10 mouse cellular contexts compared by ENCODE assay signal in genomic region chr9:98973561-98973960, GRCm38 (mm10). TPM values are rescaled to one million over a fixed set of nuclear protein-coding genes. Genes with fewer than 3 reads are reported as not detected.
DNase-seq lines count a peak whose midpoint lies in the region; ATAC-seq and TF ChIP-seq lines count a peak whose summit lies in the region.
"Had no signal": no experiment of that assay in that cellular context is flagged by ENCODE, and none has a peak within 500 bp of the region (broad histone marks: within the 10 kb centered on the region; RNA-seq: fewer than 3 reads in every experiment).

No protein-coding gene starts in this region.

- DNase-seq in heart, postnatal 25 days (ENCODE audit: low spot score) = no peak
- DNase-seq in embryonic facial prominence, embryonic 14.5 days (ENCODE audit: low spot score) = no peak
- DNase-seq in midbrain, postnatal 0 days (ENCODE audit: low spot score) = no peak
- no peak for DNase-seq in cerebellum, postnatal 14 days
- DNase-seq in frontal cortex, postnatal 25 days (ENCODE audit: low spot score in 2 of 2) = no peak
- DNase-seq: adrenal gland, postnatal 10 days; layer of hippocampus, adult 9-11 months had no signal

- no peak overlapping the region; the same call in 1 of the 2 replicates for H3K9ac ChIP-seq in heart, embryonic 16.5 days (ENCODE audit: low read length)
- H3K9ac ChIP-seq in embryonic facial prominence, embryonic 14.5 days (ENCODE audit: low read depth, low read length) = no peak overlapping the region; the same call in 1 of the 2 replicates
- H3K9ac ChIP-seq in intestine, embryonic 16.5 days (ENCODE audit: low read depth, low read length) = no peak overlapping the region
- H3K9ac ChIP-seq in midbrain, postnatal 0 days (replicated peaks; ENCODE audit: low read length, poor library complexity, severe bottlenecking) = no peak overlapping the region

- peaks cover 6% of the 10 kb centered on the region; the same call in 1 of the 2 replicates for H3K4me1 ChIP-seq in heart, embryonic 16.5 days (ENCODE audit: control insufficient read depth, insufficient read depth, low read length)
- no peaks in the 10 kb centered on the region for H3K4me1 ChIP-seq in embryonic facial prominence, embryonic 14.5 days (ENCODE audit: control insufficient read depth, insufficient read depth, low read length)
- H3K4me1 ChIP-seq in intestine, embryonic 16.5 days (ENCODE audit: control insufficient read depth, insufficient read depth, low read length) = peaks cover 6% of the 10 kb centered on the region
- no peaks in the 10 kb centered on the region for H3K4me1 ChIP-seq in midbrain, postnatal 0 days (ENCODE audit: insufficient read depth, low read length)

- no peak for TF ChIP-seq CTCF in midbrain, postnatal 0 days (IDR thresholded peaks at IDR 0.05)

- peaks cover 70% of the 10 kb centered on the region for H3K27me3 ChIP-seq in heart, embryonic 16.5 days (ENCODE audit: control insufficient read depth, insufficient read depth, low read length)
- H3K27me3 ChIP-seq in embryonic facial prominence, embryonic 14.5 days (replicated peaks; ENCODE audit: control insufficient read depth, insufficient read depth, low read length) = peaks cover 71% of the 10 kb centered on the region
- H3K27me3 ChIP-seq in intestine, embryonic 16.5 days (replicated peaks; ENCODE audit: control insufficient read depth, insufficient read depth, low read length) = peaks cover 61% of the 10 kb centered on the region
- peaks cover 63% of the 10 kb centered on the region for H3K27me3 ChIP-seq in midbrain, postnatal 0 days (ENCODE audit: insufficient read depth, low read length)

- no peak overlapping the region for H3K27ac ChIP-seq in heart, embryonic 16.5 days (ENCODE audit: low read length)
- no peak overlapping the region for H3K27ac ChIP-seq in embryonic facial prominence, embryonic 14.5 days (replicated peaks; ENCODE audit: low read depth, low read length)
- H3K27ac ChIP-seq in intestine, embryonic 16.5 days (ENCODE audit: low read length) = no peak overlapping the region
- no peak overlapping the region for H3K27ac ChIP-seq in midbrain, postnatal 0 days (ENCODE audit: low read depth, low read length)

- H3K4me3 ChIP-seq in heart, embryonic 16.5 days (ENCODE audit: low read length) = peak overlapping the region; percentile 53
- H3K4me3 ChIP-seq in embryonic facial prominence, embryonic 14.5 days (ENCODE audit: low read depth, low read length) = peak overlapping the region; percentile 40
- H3K4me3 ChIP-seq in intestine, embryonic 16.5 days (ENCODE audit: low read length) = peak overlapping the region; percentile 43; the same call in 1 of the 2 replicates
- peak overlapping the region; percentile 27 for H3K4me3 ChIP-seq in midbrain, postnatal 0 days (ENCODE audit: low read depth, low read length)

- peaks cover 5% of the 10 kb centered on the region; the same call in 1 of the 2 replicates for H3K9me3 ChIP-seq in heart, embryonic 16.5 days (replicated peaks; ENCODE audit: control insufficient read depth, low read length)
- H3K9me3 ChIP-seq in embryonic facial prominence, embryonic 14.5 days (ENCODE audit: control insufficient read depth, low read length) = peaks cover 8% of the 10 kb centered on the region; the same call in 1 of the 2 replicates
- peaks cover 3% of the 10 kb centered on the region; the same call in 1 of the 2 replicates for H3K9me3 ChIP-seq in intestine, embryonic 16.5 days (ENCODE audit: control insufficient read depth, low read length)
- no peaks in the 10 kb centered on the region for H3K9me3 ChIP-seq in midbrain, postnatal 0 days (ENCODE audit: low read length)

- H3K36me3 ChIP-seq in heart, embryonic 16.5 days (ENCODE audit: control insufficient read depth, insufficient read depth) = no peaks in the 10 kb centered on the region
- H3K36me3 ChIP-seq in embryonic facial prominence, embryonic 14.5 days (ENCODE audit: control insufficient read depth, insufficient read depth, low read length) = no peaks in the 10 kb centered on the region
- H3K36me3 ChIP-seq in intestine, embryonic 16.5 days (ENCODE audit: control insufficient read depth, insufficient read depth, low read length) = no peaks in the 10 kb centered on the region
- no peaks in the 10 kb centered on the region for H3K36me3 ChIP-seq in midbrain, postnatal 0 days (ENCODE audit: insufficient read depth, low read length)

- ATAC-seq in heart, embryonic 16.5 days (replicated peaks; ENCODE audit: extremely low read depth, insufficient read depth, low FRiP score) = no peak
- no peak for ATAC-seq in embryonic facial prominence, embryonic 14.5 days (ENCODE audit: low read depth)
- no peak for ATAC-seq in intestine, embryonic 16.5 days
- no peak for ATAC-seq in midbrain, postnatal 0 days (ENCODE audit: low FRiP score)
- no peak for ATAC-seq in granulocyte monocyte progenitor cell, adult 5-6 weeks (replicated peaks; ENCODE audit: poor library complexity, severe bottlenecking)

- WGBS in heart, embryonic 16.5 days = 8% methylated on average over 7 of the region's 7 CpGs
- 7% methylated on average over 7 of the region's 7 CpGs for WGBS in embryonic facial prominence, embryonic 14.5 days
- WGBS in intestine, embryonic 16.5 days = 5% methylated on average over 7 of the region's 7 CpGs
- 6% methylated on average over 7 of the region's 7 CpGs for WGBS in midbrain, postnatal 0 days

- intact Hi-C loops in heart, postnatal 25 days (cut with DNase I) = no loop called here

- H3K4me2 ChIP-seq in heart, embryonic 16.5 days (ENCODE audit: low read depth, low read length) = peak overlapping the region; percentile 75
- H3K4me2 ChIP-seq in embryonic facial prominence, embryonic 14.5 days (ENCODE audit: low read depth, low read length) = peak overlapping the region; percentile 67
- peak overlapping the region; percentile 68 for H3K4me2 ChIP-seq in intestine, embryonic 16.5 days (ENCODE audit: low read depth, low read length)
- no peak overlapping the region; the same call in 1 of the 2 replicates for H3K4me2 ChIP-seq in midbrain, postnatal 0 days (ENCODE audit: low read depth, low read length, poor library complexity, severe bottlenecking)

RNA-seq across cellular contexts. Expression of gene Faim, which starts 12.6 kb away (rescaled TPM):
- 25.4 and 32.5 TPM in 2 replicates for polyA plus RNA-seq in heart, embryonic 16.5 days (2015; fragmentation: Nextera tagmentation; extraction: Ambion mirVana)
- 1 to 10 TPM; 5.5 to 6.8 TPM for total RNA-seq in heart, postnatal 25 days (2021)
- polyA plus RNA-seq in embryonic facial prominence, embryonic 14.5 days (2014; fragmentation: Nextera tagmentation; extraction: Ambion mirVana) = 39.7 and 43.5 TPM in 2 replicates
- polyA plus RNA-seq in intestine, embryonic 16.5 days (2015; fragmentation: Nextera tagmentation; extraction: Ambion mirVana) = 34.5 and 36.9 TPM in 2 replicates
- 49.6 and 55.7 TPM in 2 replicates for total RNA-seq in midbrain, postnatal 0 days (2014; rRNA removed)
- polyA plus RNA-seq in midbrain, postnatal 0 days (2015; fragmentation: Nextera tagmentation; extraction: Ambion mirVana) = 97.9 and 109 TPM in 2 replicates
- total RNA-seq in granulocyte monocyte progenitor cell, adult 5-6 weeks (2014; fragmentation: Nextera tagmentation) = 22.2 and 45.9 TPM in 2 replicates
- total RNA-seq in granulocyte monocyte progenitor cell, adult 5-6 weeks (2017) = 98.8 TPM in 2 replicates

RNA-seq across cellular contexts. Expression of gene Foxl2, which starts 18.5 kb away (rescaled TPM):
- 0.05 TPM in 1 of 2 replicates, not detected in the other for polyA plus RNA-seq in heart, embryonic 16.5 days (2015; fragmentation: Nextera tagmentation; extraction: Ambion mirVana)
- not detected for total RNA-seq in heart, postnatal 25 days (2021)
- 1.0 and 1.5 TPM in 2 replicates for polyA plus RNA-seq in embryonic facial prominence, embryonic 14.5 days (2014; fragmentation: Nextera tagmentation; extraction: Ambion mirVana)
- polyA plus RNA-seq in intestine, embryonic 16.5 days (2015; fragmentation: Nextera tagmentation; extraction: Ambion mirVana) = not detected in 2 replicates
- total RNA-seq in midbrain, postnatal 0 days (2014; rRNA removed) = 0.22 and 0.66 TPM in 2 replicates
- polyA plus RNA-seq in midbrain, postnatal 0 days (2015; fragmentation: Nextera tagmentation; extraction: Ambion mirVana) = 0.70 and 0.79 TPM in 2 replicates
- not detected in 2 replicates for total RNA-seq in granulocyte monocyte progenitor cell, adult 5-6 weeks (2014; fragmentation: Nextera tagmentation)
- not detected in 2 replicates for total RNA-seq in granulocyte monocyte progenitor cell, adult 5-6 weeks (2017)
- total RNA-seq: adrenal gland, postnatal 10 days had no signal
